ENCODE assay signal across 11 mouse cellular contexts in the genomic region with DNA sequence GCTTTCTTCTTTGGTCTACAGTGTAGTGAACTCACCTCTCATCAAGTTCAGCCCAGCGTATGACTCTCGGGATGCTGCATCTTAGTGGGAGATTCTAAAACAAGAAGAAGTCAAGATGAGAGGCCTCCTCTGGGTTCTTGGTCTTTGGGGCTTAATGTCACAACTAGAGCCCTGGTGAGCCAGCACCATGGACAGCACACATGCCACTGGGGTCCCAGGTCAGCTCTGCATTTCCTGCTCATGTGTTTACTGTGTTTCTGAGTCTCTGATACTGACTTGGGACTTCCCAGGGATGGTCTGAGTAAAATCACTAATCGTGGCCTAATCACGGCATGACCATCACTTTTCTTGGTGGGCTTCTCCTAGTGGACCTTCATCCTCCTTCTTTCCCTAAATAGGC. TPM values are rescaled to one million over a fixed set of nuclear protein-coding genes. Genes with fewer than 3 reads are reported as not detected.
DNase-seq lines count a peak whose midpoint lies in the region; ATAC-seq lines count a peak whose summit lies in the region.
"Had no signal": no experiment of that assay in that cellular context is flagged by ENCODE, and none has a peak within 500 bp of the region (broad histone marks: within the 10 kb centered on the region; RNA-seq: fewer than 3 reads in every experiment).

No protein-coding gene starts in this region.

- peaks cover 7% of the 10 kb centered on the region; the same call in 1 of the 2 replicates for H3K4me1 ChIP-seq in hindbrain, embryonic 10.5 days (replicated peaks)
- peaks cover 7% of the 10 kb centered on the region; the same call in 1 of the 2 replicates for H3K4me1 ChIP-seq in hindbrain, embryonic 13.5 days (replicated peaks)

- H3K4me2 ChIP-seq in hindbrain, embryonic 13.5 days, result no peak overlapping the region
- H3K4me2 ChIP-seq: embryonic facial prominence, embryonic 12.5 days; limb, embryonic 13.5 days had no signal

- no peak overlapping the region for H3K27ac ChIP-seq in hindbrain, embryonic 10.5 days
- H3K27ac ChIP-seq in hindbrain, embryonic 13.5 days, result no peak overlapping the region
- H3K27ac ChIP-seq: embryonic facial prominence, embryonic 12.5 days; limb, embryonic 13.5 days had no signal

- 48% methylated on average over 4 of the region's 4 CpGs for WGBS in hindbrain, embryonic 10.5 days
- WGBS in hindbrain, embryonic 13.5 days, result 67% methylated on average over 4 of the region's 4 CpGs

- DNase-seq in hindbrain, embryonic 10.5 days (ENCODE audit: low spot score), result peak; percentile 33
- peak; percentile 49 for DNase-seq in 3T3-L1 (ENCODE audit: low read depth, low spot score)
- peak; percentile 67 for DNase-seq in NIH3T3 (ENCODE audit: low read depth)
- DNase-seq in induced T-regulatory cell, adult 2 months (ENCODE audit: low read depth), result peak; percentile 32
- DNase-seq in left cerebral cortex, postnatal 25 days (ENCODE audit: low spot score in 2 of 2), result no peak
- no peak for DNase-seq in ovary, adult 18-20 months (ENCODE audit: low spot score)
- DNase-seq in T-cell, adult 2 months (ENCODE audit: low spot score), result no peak

- H3K9ac ChIP-seq in hindbrain, embryonic 13.5 days, result no peak overlapping the region
- H3K9ac ChIP-seq: embryonic facial prominence, embryonic 12.5 days; limb, embryonic 13.5 days had no signal

- H3K36me3 ChIP-seq in hindbrain, embryonic 10.5 days, result no peaks in the 10 kb centered on the region
- no peaks in the 10 kb centered on the region for H3K36me3 ChIP-seq in hindbrain, embryonic 13.5 days
- H3K36me3 ChIP-seq: embryonic facial prominence, embryonic 12.5 days; limb, embryonic 13.5 days had no signal

- H3K27me3 ChIP-seq in hindbrain, embryonic 10.5 days (ENCODE audit: insufficient read depth, poor library complexity, severe bottlenecking), result peaks cover 6% of the 10 kb centered on the region; the same call in 1 of the 2 replicates
- no peaks in the 10 kb centered on the region for H3K27me3 ChIP-seq in hindbrain, embryonic 13.5 days

- intact Hi-C loops in left cerebral cortex, postnatal 25 days (cut with DNase I), result no loop called here

- no peaks in the 10 kb centered on the region for H3K9me3 ChIP-seq in hindbrain, embryonic 10.5 days
- 0 out of 2 replicates have a peak, but pooled peaks cover 3% of the 10 kb centered on the region for H3K9me3 ChIP-seq in hindbrain, embryonic 13.5 days
- H3K9me3 ChIP-seq: embryonic facial prominence, embryonic 12.5 days; limb, embryonic 13.5 days had no signal

- ATAC-seq in hindbrain, embryonic 13.5 days (ENCODE audit: low FRiP score), result no peak
- ATAC-seq: midbrain, embryonic 16.5 days had no signal

- no peak overlapping the region for H3K4me3 ChIP-seq in hindbrain, embryonic 10.5 days
- H3K4me3 ChIP-seq in hindbrain, embryonic 13.5 days, result no peak overlapping the region
- H3K4me3 ChIP-seq: embryonic facial prominence, embryonic 12.5 days; limb, embryonic 13.5 days had no signal

RNA-seq across cellular contexts. Expression of a gene that starts 28.3 kb away (rescaled TPM):
- polyA plus RNA-seq in hindbrain, embryonic 10.5 days (2016; fragmentation: Nextera tagmentation; extraction: Ambion mirVana), result 9.4 and 10.7 TPM in 2 replicates
- 9.6 and 10.7 TPM in 2 replicates for polyA plus RNA-seq in hindbrain, embryonic 13.5 days (2015; fragmentation: Nextera tagmentation; extraction: Ambion mirVana)
- 10 to 100 TPM; 11.2 to 15.3 TPM for total RNA-seq in left cerebral cortex, postnatal 25 days (2021)

RNA-seq across cellular contexts. Expression of a gene that starts 36.4 kb away (rescaled TPM):
- polyA plus RNA-seq in hindbrain, embryonic 10.5 days (2016; fragmentation: Nextera tagmentation; extraction: Ambion mirVana), result 0.29 TPM in 2 replicates
- polyA plus RNA-seq in hindbrain, embryonic 13.5 days (2015; fragmentation: Nextera tagmentation; extraction: Ambion mirVana), result 0.16 and 0.21 TPM in 2 replicates
- under 1 TPM; 0.18 to 0.30 TPM for total RNA-seq in left cerebral cortex, postnatal 25 days (2021)

RNA-seq across cellular contexts. Expression of a gene that starts 37.4 kb away (rescaled TPM):
- polyA plus RNA-seq in hindbrain, embryonic 10.5 days (2016; fragmentation: Nextera tagmentation; extraction: Ambion mirVana), result 78.9 and 80.7 TPM in 2 replicates
- polyA plus RNA-seq in hindbrain, embryonic 13.5 days (2015; fragmentation: Nextera tagmentation; extraction: Ambion mirVana), result 59.4 and 62.0 TPM in 2 replicates
- 10 to 100 TPM; 67.9 to 68.8 TPM for total RNA-seq in left cerebral cortex, postnatal 25 days (2021)

RNA-seq across cellular contexts. Expression of a gene that starts 37.5 kb away (rescaled TPM):
- 3.5 and 6.8 TPM in 2 replicates for polyA plus RNA-seq in hindbrain, embryonic 10.5 days (2016; fragmentation: Nextera tagmentation; extraction: Ambion mirVana)
- 3.2 and 5.6 TPM in 2 replicates for polyA plus RNA-seq in hindbrain, embryonic 13.5 days (2015; fragmentation: Nextera tagmentation; extraction: Ambion mirVana)
- under 1 TPM; 0.66 to 0.71 TPM for total RNA-seq in left cerebral cortex, postnatal 25 days (2021)

RNA-seq across cellular contexts. Expression of a gene that starts 49.0 kb away (rescaled TPM):
- 38.3 and 39.4 TPM in 2 replicates for polyA plus RNA-seq in hindbrain, embryonic 10.5 days (2016; fragmentation: Nextera tagmentation; extraction: Ambion mirVana)
- 14.4 and 15.3 TPM in 2 replicates for polyA plus RNA-seq in hindbrain, embryonic 13.5 days (2015; fragmentation: Nextera tagmentation; extraction: Ambion mirVana)
- total RNA-seq in left cerebral cortex, postnatal 25 days (2021), result 1 to 10 TPM; 3.6 to 3.7 TPM

Comparison
In these comparisons a context has a peak if more than half of its experiments do, and no peak if none do; other contexts are left out.
1. DNase-seq: peak in hindbrain, embryonic 10.5 days (single experiment), 3T3-L1 (single experiment), NIH3T3 (single experiment) and induced T-regulatory cell, adult 2 months (single experiment); none in left cerebral cortex, postnatal 25 days (0 of 2), ovary, adult 18-20 months (single experiment) and T-cell, adult 2 months (single experiment).